8 mouse cellular contexts compared by ENCODE assay signal in genomic region chr9:30922197-30922894, GRCm38 (mm10). TPM values are rescaled to one million over a fixed set of nuclear protein-coding genes. Genes with fewer than 3 reads are reported as not detected.
DNase-seq lines count a peak whose midpoint lies in the region; ATAC-seq and TF ChIP-seq lines count a peak whose summit lies in the region.

TSS of gene Adamts15 (minus strand) at chr9:30922452.

- no peaks in the 10 kb centered on the region for H3K9me3 ChIP-seq in hindbrain, embryonic 16.5 days (ENCODE audit: control insufficient read depth, low read length)
- H3K9me3 ChIP-seq in midbrain, postnatal 0 days (ENCODE audit: low read length), result no peaks in the 10 kb centered on the region

- peaks cover 11% of the 10 kb centered on the region for H3K4me1 ChIP-seq in hindbrain, embryonic 16.5 days (ENCODE audit: control insufficient read depth, insufficient read depth, low read depth, low read length)
- H3K4me1 ChIP-seq in midbrain, postnatal 0 days (ENCODE audit: insufficient read depth, low read length), result no peaks in the 10 kb centered on the region

- peak within 1 kb of the TSS; percentile 71 for H3K9ac ChIP-seq in hindbrain, embryonic 16.5 days (ENCODE audit: low read depth, low read length)
- peak within 1 kb of the TSS; percentile 71 for H3K9ac ChIP-seq in midbrain, postnatal 0 days (replicated peaks; ENCODE audit: low read length, poor library complexity, severe bottlenecking)

- peak; percentile 25 for DNase-seq in cerebellum, adult 11-12 months
- DNase-seq in cerebellum, adult 11 months, result no peak
- peak; percentile 77 for DNase-seq in gastrocnemius, postnatal 25 days
- DNase-seq in liver, result peak; percentile 67
- DNase-seq in midbrain, postnatal 0 days (ENCODE audit: low spot score), result peak; percentile 71
- DNase-seq in urinary bladder, postnatal 36 days (ENCODE audit: low spot score in 2 of 2), result peak; percentile 49 to 73

- peak; percentile 36; the same call in 1 of the 2 replicates for ATAC-seq in common myeloid progenitor, adult 5-6 weeks (replicated peaks; ENCODE audit: low read depth, poor library complexity, severe bottlenecking)
- ATAC-seq in hindbrain, embryonic 16.5 days, result peak; percentile 84
- ATAC-seq in midbrain, postnatal 0 days (ENCODE audit: low FRiP score), result peak; percentile 76

- peaks cover 6% of the 10 kb centered on the region; the same call in 1 of the 2 replicates for H3K27me3 ChIP-seq in hindbrain, embryonic 16.5 days (replicated peaks; ENCODE audit: control insufficient read depth, insufficient read depth, low read length)
- H3K27me3 ChIP-seq in midbrain, postnatal 0 days (ENCODE audit: insufficient read depth, low read length), result no peaks in the 10 kb centered on the region

- no peaks in the 10 kb centered on the region for H3K36me3 ChIP-seq in hindbrain, embryonic 16.5 days (ENCODE audit: control insufficient read depth, insufficient read depth, low read length)
- no peaks in the 10 kb centered on the region for H3K36me3 ChIP-seq in midbrain, postnatal 0 days (ENCODE audit: insufficient read depth, low read length)

- H3K27ac ChIP-seq in hindbrain, embryonic 16.5 days (ENCODE audit: low read depth, low read length), result no peak within 1 kb of the TSS
- 0 out of 2 replicates have a peak within 1 kb of the TSS, but pooled peaks have one; percentile 38 for H3K27ac ChIP-seq in midbrain, postnatal 0 days (ENCODE audit: low read depth, low read length)

- H3K4me2 ChIP-seq in hindbrain, embryonic 16.5 days (ENCODE audit: low read length), result peak within 1 kb of the TSS; percentile 95
- peak within 1 kb of the TSS; percentile 87 for H3K4me2 ChIP-seq in midbrain, postnatal 0 days (ENCODE audit: low read depth, low read length, poor library complexity, severe bottlenecking)

- peak within 1 kb of the TSS; percentile 65 for H3K4me3 ChIP-seq in hindbrain, embryonic 16.5 days (ENCODE audit: low read length)
- H3K4me3 ChIP-seq in midbrain, postnatal 0 days (ENCODE audit: low read depth, low read length), result peak within 1 kb of the TSS; percentile 63

- peak; percentile 43 for TF ChIP-seq CTCF in midbrain, postnatal 0 days (IDR thresholded peaks at IDR 0.05)

- 1% methylated on average over 47 of the region's 47 CpGs for WGBS in hindbrain, embryonic 16.5 days
- WGBS in midbrain, postnatal 0 days, result under 1% methylated on average over 46 of the region's 47 CpGs

RNA-seq across cellular contexts. Expression of gene Adamts15, which starts in this region (rescaled TPM):
- not detected in 2 replicates for total RNA-seq in common myeloid progenitor, adult 5-6 weeks (2017)
- 1 to 10 TPM; 2.3 to 2.4 TPM for total RNA-seq in gastrocnemius, postnatal 25 days (2021)
- polyA plus RNA-seq in hindbrain, embryonic 16.5 days (2015; fragmentation: Nextera tagmentation; extraction: Ambion mirVana), result 6.2 and 7.6 TPM in 2 replicates
- total RNA-seq in midbrain, postnatal 0 days (2014; rRNA removed), result 18.3 and 19.3 TPM in 2 replicates
- polyA plus RNA-seq in midbrain, postnatal 0 days (2015; fragmentation: Nextera tagmentation; extraction: Ambion mirVana), result 4.7 and 5.9 TPM in 2 replicates

Comparison
In these comparisons a context has a peak if more than half of its experiments do, and no peak if none do; other contexts are left out.
1. Peak in ATAC-seq in common myeloid progenitor, adult 5-6 weeks; RNA of the gene not detected or under 1 TPM.